In genomic region chr8:21008578-21008977, GRCm38 (mm10) we compare ENCODE assay signal across 34 mouse cellular contexts. TPM values are rescaled to one million over a fixed set of nuclear protein-coding genes. Genes with fewer than 3 reads are reported as not detected.
DNase-seq lines count a peak whose midpoint lies in the region; TF ChIP-seq lines count a peak whose summit lies in the region.
"Not testable (repeated sequence)": the region's sequence is repeated elsewhere in the genome, so short reads cannot be mapped to it uniquely, and the experiment has no call there.
"Had no signal": no experiment of that assay in that cellular context is flagged by ENCODE, and none has a peak within 500 bp of the region (broad histone marks: within the 10 kb centered on the region; RNA-seq: fewer than 3 reads in every experiment).

No protein-coding gene starts in this region.

- peak; percentile 58 for DNase-seq in A20 (ENCODE audit: low read depth, low spot score)
- peak; percentile 86 for DNase-seq in MEL (ENCODE audit: low read depth, low spot score)
- peak; percentile 73 for DNase-seq in ZHBTc4 (ENCODE audit: low read depth, low spot score)
- DNase-seq in brain, adult 2 months (ENCODE audit: low read depth, low spot score) = peak; percentile 3
- not testable (repeated sequence) for DNase-seq in heart, adult 2 months
- peak in 1 of 2 experiments; percentile 15 for DNase-seq in layer of hippocampus, adult 2 months (ENCODE audit: low spot score in 2 of 2)
- DNase-seq in right cerebral cortex, adult 18-20 months = peak; percentile 5

- peak; percentile 27 to 70 (median 58) for TF ChIP-seq CTCF in MEL (IDR thresholded peaks at IDR 0.05 in 2 of 3, conservative IDR thresholded peaks at IDR 0.05 in 1 of 3; ENCODE audit: control insufficient read depth in 1 of 3, insufficient read depth in 1 of 3, low read depth in 2 of 3, low read length in 3 of 3, poor library complexity in 1 of 3, severe bottlenecking in 1 of 3)
- peak; percentile 31; the same call in 1 of the 2 replicates for TF ChIP-seq CTCF in heart, adult 2 months (IDR thresholded peaks at IDR 0.05)
- TF ChIP-seq CTCF in layer of hippocampus, adult 2 months (conservative IDR thresholded peaks at IDR 0.05) = peak; percentile 47

- not testable (repeated sequence) for H3K79me2 ChIP-seq in MEL (ENCODE audit: control insufficient read depth, insufficient read depth, low read length, poor library complexity); heart, adult 2 months (replicated peaks; ENCODE audit: control insufficient read depth, insufficient read depth, low read length)

- intact Hi-C loops in heart, adult 2 months (cut with DNase I) = not testable (repeated sequence)

- H3K9me3 ChIP-seq in MEL (replicated peaks; ENCODE audit: insufficient read depth, low read length) = not testable (repeated sequence)

- not testable (repeated sequence) for TF ChIP-seq POLR2A in MEL (IDR thresholded peaks at IDR 0.05; ENCODE audit: control insufficient read depth in 1 of 2, insufficient read depth in 1 of 2, low read depth in 1 of 2, low read length in 2 of 2, poor library complexity in 1 of 2); heart, adult 2 months (IDR thresholded peaks at IDR 0.05; ENCODE audit: insufficient read depth, low read depth, low read length)

- H3K9ac ChIP-seq in MEL (ENCODE audit: control insufficient read depth, low read depth, low read length, poor library complexity, severe bottlenecking); heart, adult 2 months (ENCODE audit: low read depth, low read length): not testable (repeated sequence)

- peak; percentile 76 for TF ChIP-seq RAD21 in MEL (IDR thresholded peaks at IDR 0.05; ENCODE audit: low read depth, low read length)

- not testable (repeated sequence) for H3K4me1 ChIP-seq in MEL (ENCODE audit: control insufficient read depth in 1 of 2, insufficient read depth in 2 of 2, low read length in 2 of 2); heart, adult 2 months (ENCODE audit: control insufficient read depth, insufficient read depth, low read length)

- H3K27ac ChIP-seq in MEL (ENCODE audit: control insufficient read depth, low read depth, low read length); heart, adult 2 months; layer of hippocampus, adult 2 months: not testable (repeated sequence)

- 37% methylated on average over 6 of the region's 6 CpGs for WGBS in heart, adult 2 months

- H3K27me3 ChIP-seq in MEL (ENCODE audit: control insufficient read depth in 1 of 2, insufficient read depth in 2 of 2, low read length in 2 of 2); heart, adult 2 months (ENCODE audit: control insufficient read depth, insufficient read depth, low read length): not testable (repeated sequence)

- not testable (repeated sequence) for H3K4me3 ChIP-seq in MEL (ENCODE audit: control insufficient read depth in 1 of 2, insufficient read depth in 1 of 2, low read depth in 2 of 2, low read length in 2 of 2); heart, adult 2 months; layer of hippocampus, adult 2 months

- TF ChIP-seq EP300 in MEL (IDR thresholded peaks at IDR 0.05; ENCODE audit: low read depth in 1 of 2, low read length in 2 of 2); heart, adult 2 months (IDR thresholded peaks at IDR 0.05; ENCODE audit: insufficient read depth, low read depth, low read length): not testable (repeated sequence)

- not testable (repeated sequence) for H3K36me3 ChIP-seq in MEL (ENCODE audit: control insufficient read depth in 1 of 2, insufficient read depth in 2 of 2, low read length in 2 of 2); heart, adult 2 months (ENCODE audit: control insufficient read depth, insufficient read depth, low read length)

TF ChIP-seq in MEL, 35 proteins besides CTCF, POLR2A, EP300 and RAD21:
- peak; percentile 57 for TF ChIP-seq NRF1 (IDR thresholded peaks at IDR 0.05; ENCODE audit: insufficient read depth, low read depth, low read length, poor library complexity, severe bottlenecking)
- peak; percentile 79 for TF ChIP-seq ZC3H11A (IDR thresholded peaks at IDR 0.05; ENCODE audit: low read depth, low read length)
- TF ChIP-seq SMC3 (IDR thresholded peaks at IDR 0.05; ENCODE audit: low read depth, low read length) = peak; percentile 81
- peak; percentile 68 for TF ChIP-seq ZNF384 (IDR thresholded peaks at IDR 0.05; ENCODE audit: low read depth, low read length)

RNA-seq across cellular contexts. Expression of gene Defa21, which starts 16.8 kb away (rescaled TPM):
- total RNA-seq in MEL (2012; rRNA removed) = not detected in 2 replicates
- not detected for polyA plus RNA-seq in MEL (2012; ENCODE audit: insufficient read depth in 1 of 2, insufficient read length in 2 of 2, low read depth in 1 of 2, low replicate concordance in 2 of 2, missing spikeins in 1 of 2)
- total RNA-seq in heart, adult 2 months (2021) = not detected
- not detected in 2 replicates for polyA plus RNA-seq in heart, adult 2 months (2012; rRNA removed)
- total RNA-seq in layer of hippocampus, adult 2 months (2021) = not detected
- total RNA-seq: common myeloid progenitor, adult 5-6 weeks; gastrocnemius, adult 8-10 months; gastrocnemius, postnatal 4 days; heart, adult 8-10 months; heart, postnatal 10 days; layer of hippocampus, postnatal 36 days; left cerebral cortex, postnatal 10 days; megakaryocyte-erythroid progenitor cell, adult 5-6 weeks; monocyte, adult 5-6 weeks had no signal
- polyA plus RNA-seq: CD4-positive, CD25-positive, alpha-beta regulatory T cell, adult 4 months; embryonic facial prominence, embryonic 14.5 days; erythroblast, embryonic 14.5 days; forebrain, embryonic 11.5 days; forebrain, embryonic 16.5 days; heart, embryonic 13.5 days; hindbrain, embryonic 10.5 days; hindbrain, embryonic 15.5 days; inflammation-experienced regulatory T-cells, adult 6 months; kidney, embryonic 15.5 days; limb, embryonic 10.5 days; limb, embryonic 15.5 days; liver, embryonic 13.5 days; macrophage; midbrain, embryonic 14.5 days; neural tube, embryonic 14.5 days; stomach, embryonic 16.5 days; urinary bladder, adult 2 months had no signal

RNA-seq across cellular contexts. Expression of gene Defa23, which starts 46.3 kb away (rescaled TPM):
- not detected in 2 replicates for total RNA-seq in MEL (2012; rRNA removed)
- not detected for polyA plus RNA-seq in MEL (2012; ENCODE audit: insufficient read depth in 1 of 2, insufficient read length in 2 of 2, low read depth in 1 of 2, low replicate concordance in 2 of 2, missing spikeins in 1 of 2)
- not detected for total RNA-seq in heart, adult 2 months (2021)
- polyA plus RNA-seq in heart, adult 2 months (2012; rRNA removed) = 0.88 TPM in 1 of 2 replicates, not detected in the other
- not detected for total RNA-seq in layer of hippocampus, adult 2 months (2021)
- total RNA-seq: common myeloid progenitor, adult 5-6 weeks; gastrocnemius, adult 8-10 months; gastrocnemius, postnatal 4 days; heart, adult 8-10 months; heart, postnatal 10 days; layer of hippocampus, postnatal 36 days; left cerebral cortex, postnatal 10 days; megakaryocyte-erythroid progenitor cell, adult 5-6 weeks; monocyte, adult 5-6 weeks had no signal
- polyA plus RNA-seq: CD4-positive, CD25-positive, alpha-beta regulatory T cell, adult 4 months; embryonic facial prominence, embryonic 14.5 days; erythroblast, embryonic 14.5 days; forebrain, embryonic 11.5 days; forebrain, embryonic 16.5 days; heart, embryonic 13.5 days; hindbrain, embryonic 10.5 days; hindbrain, embryonic 15.5 days; inflammation-experienced regulatory T-cells, adult 6 months; kidney, embryonic 15.5 days; limb, embryonic 10.5 days; limb, embryonic 15.5 days; liver, embryonic 13.5 days; macrophage; midbrain, embryonic 14.5 days; neural tube, embryonic 14.5 days; stomach, embryonic 16.5 days; urinary bladder, adult 2 months had no signal

RNA-seq across cellular contexts. Expression of gene Defa35, which starts 56.3 kb away (rescaled TPM):
- not detected in 2 replicates for total RNA-seq in MEL (2012; rRNA removed)
- polyA plus RNA-seq in MEL (2012; ENCODE audit: insufficient read depth in 1 of 2, insufficient read length in 2 of 2, low read depth in 1 of 2, low replicate concordance in 2 of 2, missing spikeins in 1 of 2) = not detected
- total RNA-seq in heart, adult 2 months (2021) = not detected
- polyA plus RNA-seq in heart, adult 2 months (2012; rRNA removed) = not detected in 2 replicates
- not detected for total RNA-seq in layer of hippocampus, adult 2 months (2021)
- total RNA-seq: common myeloid progenitor, adult 5-6 weeks; gastrocnemius, adult 8-10 months; gastrocnemius, postnatal 4 days; heart, adult 8-10 months; heart, postnatal 10 days; layer of hippocampus, postnatal 36 days; left cerebral cortex, postnatal 10 days; megakaryocyte-erythroid progenitor cell, adult 5-6 weeks; monocyte, adult 5-6 weeks had no signal
- polyA plus RNA-seq: CD4-positive, CD25-positive, alpha-beta regulatory T cell, adult 4 months; embryonic facial prominence, embryonic 14.5 days; erythroblast, embryonic 14.5 days; forebrain, embryonic 11.5 days; forebrain, embryonic 16.5 days; heart, embryonic 13.5 days; hindbrain, embryonic 10.5 days; hindbrain, embryonic 15.5 days; inflammation-experienced regulatory T-cells, adult 6 months; kidney, embryonic 15.5 days; limb, embryonic 10.5 days; limb, embryonic 15.5 days; liver, embryonic 13.5 days; macrophage; midbrain, embryonic 14.5 days; neural tube, embryonic 14.5 days; stomach, embryonic 16.5 days had no signal
